8 mouse cellular contexts compared by ENCODE assay signal in the genomic region with DNA sequence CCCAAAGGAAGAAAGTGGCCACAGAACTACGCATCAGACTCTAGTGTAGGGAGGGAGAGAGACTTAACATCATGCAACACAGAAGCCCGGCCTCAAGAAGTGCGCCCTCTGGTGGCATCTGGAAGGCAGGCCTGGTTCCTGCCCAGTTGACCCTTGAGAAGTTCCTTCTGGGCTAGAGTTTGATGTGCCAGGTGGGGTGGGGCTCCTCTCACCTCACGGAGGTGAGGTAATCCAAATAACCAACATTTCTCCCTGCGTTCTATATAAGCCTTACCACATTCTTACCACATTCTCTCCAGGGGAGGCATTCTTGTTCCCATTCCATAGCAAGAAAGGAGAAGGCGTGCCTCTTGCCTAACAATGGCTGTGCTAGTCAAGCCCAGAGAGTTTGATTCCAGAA. TPM values are rescaled to one million over a fixed set of nuclear protein-coding genes. Genes with fewer than 3 reads are reported as not detected.
DNase-seq lines count a peak whose midpoint lies in the region; ATAC-seq lines count a peak whose summit lies in the region.

No protein-coding gene starts in this region.

- H3K36me3 ChIP-seq in embryonic facial prominence, embryonic 14.5 days (ENCODE audit: control insufficient read depth, insufficient read depth, low read length), result 0 out of 2 replicates have a peak, but pooled peaks cover 2% of the 10 kb centered on the region
- peaks cover 8% of the 10 kb centered on the region for H3K36me3 ChIP-seq in neural tube, embryonic 14.5 days (ENCODE audit: control insufficient read depth, insufficient read depth, low read length)

- WGBS in embryonic facial prominence, embryonic 14.5 days, result 19% methylated on average over 6 of the region's 6 CpGs
- 25% methylated on average over 6 of the region's 6 CpGs for WGBS in neural tube, embryonic 14.5 days

- no peaks in the 10 kb centered on the region for H3K4me1 ChIP-seq in embryonic facial prominence, embryonic 14.5 days (ENCODE audit: control insufficient read depth, insufficient read depth, low read length)
- peaks cover 5% of the 10 kb centered on the region; the same call in 1 of the 2 replicates for H3K4me1 ChIP-seq in neural tube, embryonic 14.5 days (ENCODE audit: control insufficient read depth, insufficient read depth, low read length)

- H3K9ac ChIP-seq in embryonic facial prominence, embryonic 14.5 days (ENCODE audit: low read depth, low read length), result no peak overlapping the region
- H3K9ac ChIP-seq in neural tube, embryonic 14.5 days (replicated peaks; ENCODE audit: low read depth, low read length), result no peak overlapping the region

- peak; percentile 58 for DNase-seq in ovary, postnatal 10 days (ENCODE audit: low spot score)
- no peak for DNase-seq in ovary, adult 18-20 months (ENCODE audit: low spot score)
- DNase-seq in adrenal gland, postnatal 4 days (ENCODE audit: low spot score in 2 of 2), result peak; percentile 43 to 55
- DNase-seq in embryonic facial prominence, embryonic 14.5 days (ENCODE audit: low spot score), result peak; percentile 54
- peak; percentile 79 for DNase-seq in liver
- DNase-seq in thymus, postnatal 10 days (ENCODE audit: low spot score in 2 of 2), result peak; percentile 47 to 81

- H3K4me3 ChIP-seq in embryonic facial prominence, embryonic 14.5 days (ENCODE audit: low read depth, low read length), result no peak overlapping the region
- no peak overlapping the region for H3K4me3 ChIP-seq in neural tube, embryonic 14.5 days (ENCODE audit: low read depth, low read length)

- no peaks in the 10 kb centered on the region for H3K9me3 ChIP-seq in embryonic facial prominence, embryonic 14.5 days (ENCODE audit: control insufficient read depth, low read length)
- H3K9me3 ChIP-seq in neural tube, embryonic 14.5 days (ENCODE audit: control insufficient read depth, low read length), result no peaks in the 10 kb centered on the region

- 0 out of 2 replicates have a peak, but pooled peaks cover 8% of the 10 kb centered on the region for H3K27me3 ChIP-seq in embryonic facial prominence, embryonic 14.5 days (replicated peaks; ENCODE audit: control insufficient read depth, insufficient read depth, low read length)
- H3K27me3 ChIP-seq in neural tube, embryonic 14.5 days (ENCODE audit: control insufficient read depth, insufficient read depth, low read length), result no peaks in the 10 kb centered on the region

- no peak overlapping the region for H3K27ac ChIP-seq in embryonic facial prominence, embryonic 14.5 days (replicated peaks; ENCODE audit: low read depth, low read length)
- no peak overlapping the region for H3K27ac ChIP-seq in neural tube, embryonic 14.5 days (ENCODE audit: low read depth, low read length)

- H3K4me2 ChIP-seq in embryonic facial prominence, embryonic 14.5 days (ENCODE audit: low read depth, low read length), result no peak overlapping the region
- H3K4me2 ChIP-seq in neural tube, embryonic 14.5 days (ENCODE audit: low read depth, low read length), result no peak overlapping the region

- no peak; the same call in 1 of the 2 replicates for ATAC-seq in embryonic facial prominence, embryonic 14.5 days (ENCODE audit: low read depth)
- ATAC-seq in inflammation-experienced regulatory T-cells, adult 6 months, result peak; percentile 50
- ATAC-seq in neural tube, embryonic 14.5 days (ENCODE audit: low read depth), result 0 out of 2 replicates have a peak, but pooled peaks have one; percentile 25

RNA-seq across cellular contexts. Expression of a gene that starts 12.7 kb away (rescaled TPM):
- total RNA-seq in adrenal gland, postnatal 4 days (2021), result 100 to 1,000 TPM; 233 to 289 TPM
- polyA plus RNA-seq in embryonic facial prominence, embryonic 14.5 days (2014; fragmentation: Nextera tagmentation; extraction: Ambion mirVana), result 1,154 and 1,326 TPM in 2 replicates
- polyA plus RNA-seq in inflammation-experienced regulatory T-cells, adult 6 months (2017; shearing (Covaris generic)), result 100 to 1,000 TPM in 1 of 3 experiments, 10 to 100 TPM in 2; 62.2 to 637 (median 91.9) TPM
- polyA plus RNA-seq in neural tube, embryonic 14.5 days (2014; fragmentation: Nextera tagmentation; extraction: Ambion mirVana), result 5,364 and 5,581 TPM in 2 replicates

RNA-seq across cellular contexts. Expression of a gene that starts 15.6 kb away (rescaled TPM):
- 10 to 100 TPM; 36.8 to 40.5 TPM for total RNA-seq in adrenal gland, postnatal 4 days (2021)
- polyA plus RNA-seq in embryonic facial prominence, embryonic 14.5 days (2014; fragmentation: Nextera tagmentation; extraction: Ambion mirVana), result 2.0 and 2.3 TPM in 2 replicates
- polyA plus RNA-seq in inflammation-experienced regulatory T-cells, adult 6 months (2017; shearing (Covaris generic)), result 10 to 100 TPM; 22.5 to 35.0 (median 31.7) TPM
- 9.8 and 13.7 TPM in 2 replicates for polyA plus RNA-seq in neural tube, embryonic 14.5 days (2014; fragmentation: Nextera tagmentation; extraction: Ambion mirVana)

RNA-seq across cellular contexts. Expression of a gene that starts 29.9 kb away (rescaled TPM):
- total RNA-seq in adrenal gland, postnatal 4 days (2021), result 1 to 10 TPM; 4.7 to 5.4 TPM
- 3.9 and 4.4 TPM in 2 replicates for polyA plus RNA-seq in embryonic facial prominence, embryonic 14.5 days (2014; fragmentation: Nextera tagmentation; extraction: Ambion mirVana)
- polyA plus RNA-seq in inflammation-experienced regulatory T-cells, adult 6 months (2017; shearing (Covaris generic)), result 1 to 10 TPM in 1 of 3 experiments, under 1 TPM in 2; 0.44 to 7.2 (median 0.94) TPM
- 0.43 and 0.76 TPM in 2 replicates for polyA plus RNA-seq in neural tube, embryonic 14.5 days (2014; fragmentation: Nextera tagmentation; extraction: Ambion mirVana)

RNA-seq across cellular contexts. Expression of a gene that starts 54.3 kb away (rescaled TPM):
- total RNA-seq in adrenal gland, postnatal 4 days (2021), result 100 to 1,000 TPM; 123 to 134 TPM
- polyA plus RNA-seq in embryonic facial prominence, embryonic 14.5 days (2014; fragmentation: Nextera tagmentation; extraction: Ambion mirVana), result 126 and 137 TPM in 2 replicates
- polyA plus RNA-seq in inflammation-experienced regulatory T-cells, adult 6 months (2017; shearing (Covaris generic)), result 100 to 1,000 TPM in 1 of 3 experiments, 10 to 100 TPM in 2; 64.7 to 110 (median 89.2) TPM
- polyA plus RNA-seq in neural tube, embryonic 14.5 days (2014; fragmentation: Nextera tagmentation; extraction: Ambion mirVana), result 195 and 199 TPM in 2 replicates
